Mouse (Mus musculus): Measurements from ENCODE around the gene Slc26a10. TPM values are rescaled to one million over a fixed set of nuclear protein-coding genes. Genes with fewer than 3 reads are reported as not detected.

Gene Slc26a10
- polyA plus RNA-seq, 1 experiment: 1.3 TPM

DNA sequence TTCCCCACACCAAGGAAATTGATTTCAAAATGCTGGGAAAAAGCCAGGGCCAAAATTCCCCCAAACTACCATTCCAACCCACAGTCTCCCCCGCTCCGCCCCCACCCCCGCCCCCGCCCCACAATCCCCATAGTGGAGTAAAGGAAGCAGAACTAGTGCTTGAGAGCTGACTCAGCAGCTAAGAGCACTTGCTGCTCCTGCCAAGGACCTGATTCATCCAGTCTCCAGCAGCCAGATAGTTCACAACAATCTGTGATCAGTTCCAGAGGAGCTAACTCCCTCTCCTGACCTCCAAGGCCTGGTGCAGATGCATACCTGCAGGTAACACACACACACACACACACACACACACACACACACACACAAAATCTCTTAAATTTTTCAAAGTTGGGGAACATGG lies 51.0 kb downstream of the Slc26a10 start:
- no peaks in the 10 kb centered on the region for H3K36me3 ChIP-seq (ENCODE audit: control insufficient read depth, insufficient read depth)
- H3K4me2 ChIP-seq (ENCODE audit: low read depth): no peak overlapping the region
- no peak overlapping the region for H3K4me3 ChIP-seq
- no peaks in the 10 kb centered on the region for H3K27me3 ChIP-seq (ENCODE audit: control insufficient read depth, insufficient read depth, insufficient read length)
- TF ChIP-seq SRF (IDR thresholded peaks at IDR 0.05; ENCODE audit: control insufficient read depth, insufficient read length, low read depth) (no peak), CEBPB (IDR thresholded peaks at IDR 0.05; ENCODE audit: insufficient read depth, poor library complexity, severe bottlenecking) (no peak), TCF3 (IDR thresholded peaks at IDR 0.05; ENCODE audit: insufficient read length, low read depth) (no peak), TCF12 (IDR thresholded peaks at IDR 0.05; ENCODE audit: insufficient read depth, poor library complexity, severe bottlenecking) (no peak), REST (IDR thresholded peaks at IDR 0.05; ENCODE audit: insufficient read depth, insufficient read length) (no peak), MYOG (IDR thresholded peaks at IDR 0.05; ENCODE audit: control insufficient read depth in 1 of 3, insufficient read depth in 1 of 3, insufficient read length in 2 of 3, low read depth in 2 of 3) (no peak), MYOD1 (IDR thresholded peaks at IDR 0.05; ENCODE audit: control insufficient read depth in 1 of 3, insufficient read length in 2 of 3, low read depth in 2 of 3) (no peak), USF1 (IDR thresholded peaks at IDR 0.05; ENCODE audit: low read depth) (no peak), E2F4 (IDR thresholded peaks at IDR 0.05; ENCODE audit: insufficient read depth) (no peak)
- H3ac ChIP-seq (ENCODE audit: control insufficient read depth, insufficient read length): no peak overlapping the region
- no peaks in the 10 kb centered on the region for H3K79me2 ChIP-seq (ENCODE audit: control insufficient read depth, insufficient read depth)

DNA sequence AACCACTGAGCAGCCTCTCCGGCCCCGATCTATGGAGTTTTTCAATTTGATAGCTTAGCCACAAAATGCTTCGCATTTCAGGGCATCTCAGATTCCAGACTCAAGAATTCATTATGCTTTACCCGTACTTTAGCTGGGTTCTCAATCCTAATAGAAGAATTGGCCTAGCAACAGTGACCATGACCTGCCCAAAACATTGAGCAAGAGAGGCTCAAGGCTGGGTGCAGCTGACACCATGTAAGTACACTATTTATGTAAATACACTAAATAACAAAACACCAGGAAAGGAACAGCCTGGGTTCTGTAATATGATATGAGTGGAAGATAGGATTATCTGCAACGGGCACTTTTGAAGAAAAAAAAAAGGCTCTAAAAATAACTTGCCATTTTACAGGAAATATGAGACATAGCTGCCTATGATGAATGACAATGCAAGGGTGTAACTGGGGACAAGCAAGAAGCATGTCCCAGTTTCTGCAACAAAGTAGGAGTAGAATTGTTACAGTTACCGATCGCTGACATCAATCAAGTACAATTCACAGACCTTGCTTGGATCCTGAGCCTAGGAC lies 52.6 kb downstream of the Slc26a10 start:
- Histone ChIP-seq H3K79me2 (ENCODE audit: control insufficient read depth, insufficient read depth) (no peaks in the 10 kb centered on the region), H3ac (ENCODE audit: control insufficient read depth, insufficient read length) (no peak overlapping the region), H3K4me3 (no peak overlapping the region), H3K36me3 (ENCODE audit: control insufficient read depth, insufficient read depth) (no peaks in the 10 kb centered on the region), H3K4me2 (ENCODE audit: low read depth) (peak overlapping the region; percentile 55), H3K27me3 (ENCODE audit: control insufficient read depth, insufficient read depth, insufficient read length) (no peaks in the 10 kb centered on the region)
- 0 out of 2 replicates have a peak, but pooled peaks have one; percentile 42 for TF ChIP-seq CEBPB (IDR thresholded peaks at IDR 0.05; ENCODE audit: insufficient read depth, poor library complexity, severe bottlenecking)
- no peak for TF ChIP-seq SRF (IDR thresholded peaks at IDR 0.05; ENCODE audit: control insufficient read depth, insufficient read length, low read depth)

DNA sequence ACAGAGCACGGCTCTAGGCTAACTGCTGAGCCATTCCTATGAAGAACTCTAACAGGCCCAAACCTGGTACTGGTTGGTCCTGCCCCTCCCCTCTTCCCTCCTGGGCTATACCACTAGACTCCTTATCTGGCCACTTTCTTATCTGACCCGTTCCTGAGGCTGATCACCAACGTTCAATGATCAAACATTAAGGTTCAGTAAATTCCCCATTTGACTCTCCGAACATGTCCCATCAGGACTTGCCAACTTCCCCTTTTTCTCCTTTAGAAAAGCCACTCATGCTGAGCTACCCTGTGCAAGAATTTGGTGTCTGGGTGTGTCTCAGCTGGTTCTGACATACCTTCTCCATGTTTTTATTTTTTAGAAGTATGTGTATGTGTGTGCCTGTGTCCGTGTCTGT lies 53.9 kb downstream of the Slc26a10 start:
- no peak overlapping the region for H3K4me3 ChIP-seq
- H3K27me3 ChIP-seq (ENCODE audit: control insufficient read depth, insufficient read depth, insufficient read length): no peaks in the 10 kb centered on the region
- no peak overlapping the region for H3K4me2 ChIP-seq (ENCODE audit: low read depth)
- H3ac ChIP-seq (ENCODE audit: control insufficient read depth, insufficient read length): no peak overlapping the region
- no peak for TF ChIP-seq MYOG (IDR thresholded peaks at IDR 0.05; ENCODE audit: control insufficient read depth in 1 of 3, insufficient read depth in 1 of 3, insufficient read length in 2 of 3, low read depth in 2 of 3)
- no peak for TF ChIP-seq REST (IDR thresholded peaks at IDR 0.05; ENCODE audit: insufficient read depth, insufficient read length)
- no peak for TF ChIP-seq MYOD1 (IDR thresholded peaks at IDR 0.05; ENCODE audit: control insufficient read depth in 1 of 3, insufficient read length in 2 of 3, low read depth in 2 of 3)
- no peak for TF ChIP-seq MAX (IDR thresholded peaks at IDR 0.05; ENCODE audit: low read depth)
- TF ChIP-seq TCF3 (IDR thresholded peaks at IDR 0.05; ENCODE audit: insufficient read length, low read depth): no peak
- TF ChIP-seq TCF12 (IDR thresholded peaks at IDR 0.05; ENCODE audit: insufficient read depth, poor library complexity, severe bottlenecking): no peak
- TF ChIP-seq POLR2AphosphoS2 (IDR thresholded peaks at IDR 0.05; ENCODE audit: insufficient read length, low read depth): no peak
- TF ChIP-seq E2F4 (IDR thresholded peaks at IDR 0.05; ENCODE audit: insufficient read depth): no peak
- no peak for TF ChIP-seq SRF (IDR thresholded peaks at IDR 0.05; ENCODE audit: control insufficient read depth, insufficient read length, low read depth)
- no peak for TF ChIP-seq USF1 (IDR thresholded peaks at IDR 0.05; ENCODE audit: low read depth)
- TF ChIP-seq CEBPB (IDR thresholded peaks at IDR 0.05; ENCODE audit: insufficient read depth, poor library complexity, severe bottlenecking): no peak
- no peak for TF ChIP-seq POLR2A (IDR thresholded peaks at IDR 0.05; ENCODE audit: insufficient read length, low read depth)
- H3K36me3 ChIP-seq (ENCODE audit: control insufficient read depth, insufficient read depth): no peaks in the 10 kb centered on the region
- H3K79me2 ChIP-seq (ENCODE audit: control insufficient read depth, insufficient read depth): no peaks in the 10 kb centered on the region

- Histone ChIP-seq H3K27me3 (ENCODE audit: control insufficient read depth, insufficient read depth, insufficient read length) (no peaks in the 10 kb centered on the region), H3K4me3 (no peak overlapping the region), H3K4me2 (ENCODE audit: low read depth) (no peak overlapping the region), H3K36me3 (ENCODE audit: control insufficient read depth, insufficient read depth) (no peaks in the 10 kb centered on the region), H3ac (ENCODE audit: control insufficient read depth, insufficient read length) (no peak overlapping the region), H3K79me2 (ENCODE audit: control insufficient read depth, insufficient read depth) (no peaks in the 10 kb centered on the region)
- no peak for TF ChIP-seq POLR2A (IDR thresholded peaks at IDR 0.05; ENCODE audit: insufficient read length, low read depth)
- no peak for TF ChIP-seq E2F4 (IDR thresholded peaks at IDR 0.05; ENCODE audit: insufficient read depth)
- TF ChIP-seq TCF3 (IDR thresholded peaks at IDR 0.05; ENCODE audit: insufficient read length, low read depth): no peak
- no peak for TF ChIP-seq POLR2AphosphoS2 (IDR thresholded peaks at IDR 0.05; ENCODE audit: insufficient read length, low read depth)
- no peak for TF ChIP-seq MAX (IDR thresholded peaks at IDR 0.05; ENCODE audit: low read depth)
- TF ChIP-seq USF1 (IDR thresholded peaks at IDR 0.05; ENCODE audit: low read depth): no peak
These were observed 55.0 kb downstream of the Slc26a10 start for GRCm38 (mm10) chr10:127125210-127126001.

GRCm38 (mm10) chr10:127123436-127123805 lies 57.0 kb downstream of the Slc26a10 start:
- Histone ChIP-seq H3K4me3 (no peak overlapping the region), H3K4me2 (ENCODE audit: low read depth) (peak overlapping the region; percentile 5), H3K27me3 (ENCODE audit: control insufficient read depth, insufficient read depth, insufficient read length) (no peaks in the 10 kb centered on the region), H3ac (ENCODE audit: control insufficient read depth, insufficient read length) (no peak overlapping the region), H3K79me2 (ENCODE audit: control insufficient read depth, insufficient read depth) (no peaks in the 10 kb centered on the region), H3K36me3 (ENCODE audit: control insufficient read depth, insufficient read depth) (peaks cover 8% of the 10 kb centered on the region)
- TF ChIP-seq SRF (IDR thresholded peaks at IDR 0.05; ENCODE audit: control insufficient read depth, insufficient read length, low read depth) (no peak), POLR2AphosphoS2 (IDR thresholded peaks at IDR 0.05; ENCODE audit: insufficient read length, low read depth) (no peak), USF1 (IDR thresholded peaks at IDR 0.05; ENCODE audit: low read depth) (no peak), MYOG (IDR thresholded peaks at IDR 0.05; ENCODE audit: control insufficient read depth in 1 of 3, insufficient read depth in 1 of 3, insufficient read length in 2 of 3, low read depth in 2 of 3) (no peak), TCF12 (IDR thresholded peaks at IDR 0.05; ENCODE audit: insufficient read depth, poor library complexity, severe bottlenecking) (no peak), E2F4 (IDR thresholded peaks at IDR 0.05; ENCODE audit: insufficient read depth) (no peak), REST (IDR thresholded peaks at IDR 0.05; ENCODE audit: insufficient read depth, insufficient read length) (no peak), POLR2A (IDR thresholded peaks at IDR 0.05; ENCODE audit: insufficient read length, low read depth) (no peak), MYOD1 (IDR thresholded peaks at IDR 0.05; ENCODE audit: control insufficient read depth in 1 of 3, insufficient read length in 2 of 3, low read depth in 2 of 3) (no peak), CEBPB (IDR thresholded peaks at IDR 0.05; ENCODE audit: insufficient read depth, poor library complexity, severe bottlenecking) (no peak), TCF3 (IDR thresholded peaks at IDR 0.05; ENCODE audit: insufficient read length, low read depth) (no peak), MAX (IDR thresholded peaks at IDR 0.05; ENCODE audit: low read depth) (no peak)

All from myocyte (in vitro differentiated cells).